Mouse (Mus musculus) liver, embryonic 16.5 days (tissue): ENCODE data around the gene Clec4d. TPM values are rescaled to one million over a fixed set of nuclear protein-coding genes. Genes with fewer than 3 reads are reported as not detected.
"Not testable (repeated sequence)": the region's sequence is repeated elsewhere in the genome, so short reads cannot be mapped to it uniquely, and the experiment has no call there.

Experiments used
- ATAC-seq: fragments of 200-750 bp; cut with Nextera tagmentation; 2 replicates; pipeline ENCODE4 v1.8.0; 2017; ENCODE audit warnings: low read depth, mild to moderate bottlenecking, moderate number of reproducible peaks, moderate library complexity
- H3K27ac ChIP-seq: fragments of 300-500 bp; sonication (generic); 2 replicates; pipeline ENCODE4 v1.5.1; 2014; ENCODE audit warnings: mild to moderate bottlenecking, low read length
- H3K27me3 ChIP-seq: fragments of 300-500 bp; sonication (generic); 2 replicates; pipeline ENCODE4 v1.6.1; 2014; ENCODE audit warnings: low read depth, low read length, mixed read lengths; ENCODE audit not compliant: control insufficient read depth, insufficient read depth
- H3K36me3 ChIP-seq: fragments of 300-500 bp; sonication (generic); 2 replicates; pipeline ENCODE4 v1.6.1; 2014; ENCODE audit warnings: mild to moderate bottlenecking; ENCODE audit not compliant: control insufficient read depth, insufficient read depth
- H3K4me1 ChIP-seq: fragments of 300-500 bp; sonication (generic); 2 replicates; pipeline ENCODE4 v1.6.1; 2014; ENCODE audit warnings: low read depth, low read length, mixed read lengths; ENCODE audit not compliant: control insufficient read depth
- H3K4me2 ChIP-seq: fragments of 300-500 bp; sonication (generic); 2 replicates; pipeline ENCODE4 v1.6.1; 2014; ENCODE audit warnings: low read depth, low read length, mixed read lengths
- H3K4me3 ChIP-seq: fragments of 300-500 bp; sonication (generic); 2 replicates; pipeline ENCODE4 v1.5.1; 2014; ENCODE audit warnings: low read depth, mild to moderate bottlenecking, low read length
- H3K9ac ChIP-seq: fragments of 300-500 bp; sonication (generic); 2 replicates; pipeline ENCODE4 v1.6.1; 2014; ENCODE audit warnings: low read depth, low read length
- H3K9me3 ChIP-seq: fragments of 300-500 bp; sonication (generic); replicated peaks from 2 replicates; pipeline ENCODE4 v1.6.1; 2016; ENCODE audit warnings: low read length; ENCODE audit not compliant: control insufficient read depth
- WGBS: fragments of 180-500 bp; shearing (Covaris S2); extraction: QIAGEN DNeasy Blood & Tissue Kit; methylation state at CpG from one replicate; pipeline ENCODE4 v1.1.7; 2014; ENCODE audit not compliant: insufficient replicate concordance; 5-methylcytosine and 5-hydroxymethylcytosine counted together
- polyA plus RNA-seq: library from polyadenylated mRNA; unstranded; fragments of >200 nt; fragmentation: Nextera tagmentation; extraction: Ambion mirVana; gene quantifications from 2 replicates; pipeline ENCODE4 v1.2.1, GENCODE M21; 2015

Clec4d gene
- 0.62 and 0.68 TPM in 2 replicates for polyA plus RNA-seq

GRCm38 (mm10) chr6:123261555-123262161 lies at the start of gene Clec4d:
Clec4d (plus strand) TSS chr6:123262111.
- no peaks in the 10 kb centered on the region for H3K36me3 ChIP-seq
- no peaks in the 10 kb centered on the region for H3K27me3 ChIP-seq
- no peak within 1 kb of the TSS for H3K4me2 ChIP-seq
- peaks cover 2% of the 10 kb centered on the region; the same call in 1 of the 2 replicates for H3K4me1 ChIP-seq
- no peak within 1 kb of the TSS for H3K27ac ChIP-seq
- no peak for ATAC-seq
- H3K9ac ChIP-seq: no peak within 1 kb of the TSS
- no peaks in the 10 kb centered on the region for H3K9me3 ChIP-seq
- WGBS: 28% methylated on average over 4 of the region's 4 CpGs
- H3K4me3 ChIP-seq: no peak within 1 kb of the TSS

GRCm38 (mm10) chr6:123227519-123228166 lies 34.3 kb upstream of the Clec4d start:
- Histone ChIP-seq H3K36me3 (no peaks in the 10 kb centered on the region), H3K9ac (no peak overlapping the region), H3K4me3 (no peak overlapping the region), H3K27me3 (no peaks in the 10 kb centered on the region), H3K9me3 (no peaks in the 10 kb centered on the region), H3K4me2 (no peak overlapping the region), H3K27ac (no peak overlapping the region), H3K4me1 (no peaks in the 10 kb centered on the region)
- ATAC-seq: peak; percentile 46; the same call in 1 of the 2 replicates
- 19% methylated on average over 2 of the region's 2 CpGs for WGBS

- no peak within 1 kb of the TSS for H3K9ac ChIP-seq
- no peak within 1 kb of the TSS for H3K4me3 ChIP-seq
- no peak within 1 kb of the TSS for H3K27ac ChIP-seq
- ATAC-seq: no peak
- H3K4me1 ChIP-seq: no peaks in the 10 kb centered on the region
- H3K36me3 ChIP-seq: no peaks in the 10 kb centered on the region
- no peak within 1 kb of the TSS for H3K4me2 ChIP-seq
- no peaks in the 10 kb centered on the region for H3K27me3 ChIP-seq
- H3K9me3 ChIP-seq: no peaks in the 10 kb centered on the region
- WGBS: 42% methylated on average over 3 of the region's 3 CpGs
Measured at GRCm38 (mm10) chr6:123229644-123230043, 32.3 kb upstream of the Clec4d start, which contains the start of gene Clec4n. Clec4n (plus strand) TSS chr6:123229843.

- Histone ChIP-seq H3K4me3 (no peak overlapping the region), H3K27ac (no peak overlapping the region), H3K36me3 (no peaks in the 10 kb centered on the region), H3K4me1 (no peaks in the 10 kb centered on the region), H3K4me2 (no peak overlapping the region), H3K27me3 (no peaks in the 10 kb centered on the region), H3K9me3 (no peaks in the 10 kb centered on the region), H3K9ac (no peak overlapping the region)
- no peak for ATAC-seq
- WGBS: 32% methylated on average over 2 of the region's 2 CpGs
Measured at GRCm38 (mm10) chr6:123231149-123231548, 30.8 kb upstream of the Clec4d start.

GRCm38 (mm10) chr6:123237582-123237981 lies 24.3 kb upstream of the Clec4d start:
- H3K27me3 ChIP-seq: no peaks in the 10 kb centered on the region
- no peak overlapping the region for H3K27ac ChIP-seq
- no peaks in the 10 kb centered on the region for H3K36me3 ChIP-seq

GRCm38 (mm10) chr6:123244201-123244600 lies 17.7 kb upstream of the Clec4d start:
- H3K9ac ChIP-seq: no peak overlapping the region
- no peaks in the 10 kb centered on the region for H3K9me3 ChIP-seq
- H3K27me3 ChIP-seq: no peaks in the 10 kb centered on the region
- no peak overlapping the region for H3K4me3 ChIP-seq
- no peaks in the 10 kb centered on the region for H3K4me1 ChIP-seq
- 58% methylated on average over 5 of the region's 5 CpGs for WGBS
- H3K27ac ChIP-seq: no peak overlapping the region
- ATAC-seq: no peak
- H3K36me3 ChIP-seq: no peaks in the 10 kb centered on the region
- H3K4me2 ChIP-seq: no peak overlapping the region

More at GRCm38 (mm10) chr6:123237582-123237981, 24.3 kb upstream of the Clec4d start:
- H3K4me1 ChIP-seq: no peaks in the 10 kb centered on the region
- ATAC-seq: no peak
- no peak overlapping the region for H3K4me3 ChIP-seq
- no peak overlapping the region for H3K9ac ChIP-seq
- H3K9me3 ChIP-seq: no peaks in the 10 kb centered on the region
- H3K4me2 ChIP-seq: no peak overlapping the region

GRCm38 (mm10) chr6:123248862-123249261 lies 13.0 kb upstream of the Clec4d start:
- H3K9ac ChIP-seq, H3K4me1 ChIP-seq, ATAC-seq, H3K36me3 ChIP-seq, H3K27me3 ChIP-seq, H3K27ac ChIP-seq, H3K4me3 ChIP-seq, H3K9me3 ChIP-seq, H3K4me2 ChIP-seq: not testable (repeated sequence)
- WGBS: 52% methylated on average over 2 of the region's 2 CpGs

GRCm38 (mm10) chr6:123252735-123253134 lies 9.2 kb upstream of the Clec4d start:
- ATAC-seq: peak; percentile 42
- H3K9ac ChIP-seq: no peak overlapping the region
- H3K27me3 ChIP-seq: no peaks in the 10 kb centered on the region
- H3K4me2 ChIP-seq: no peak overlapping the region
- H3K36me3 ChIP-seq: no peaks in the 10 kb centered on the region
- H3K27ac ChIP-seq: no peak overlapping the region
- no peaks in the 10 kb centered on the region for H3K9me3 ChIP-seq
- H3K4me1 ChIP-seq: no peaks in the 10 kb centered on the region
- H3K4me3 ChIP-seq: no peak overlapping the region

GRCm38 (mm10) chr6:123258946-123259345 lies 3.0 kb upstream of the Clec4d start:
- Histone ChIP-seq H3K36me3 (no peaks in the 10 kb centered on the region), H3K9me3 (no peaks in the 10 kb centered on the region), H3K27ac (no peak overlapping the region), H3K27me3 (no peaks in the 10 kb centered on the region), H3K4me2 (no peak overlapping the region), H3K4me3 (no peak overlapping the region), H3K9ac (no peak overlapping the region), H3K4me1 (peaks cover 2% of the 10 kb centered on the region; the same call in 1 of the 2 replicates)
- 0 out of 2 replicates have a peak, but pooled peaks have one; percentile 28 for ATAC-seq
- WGBS: 54% methylated on average over 3 of the region's 3 CpGs
